Mouse (Mus musculus): ENCODE data around the gene Cyb561d2. TPM values are rescaled to one million over a fixed set of nuclear protein-coding genes. Genes with fewer than 3 reads are reported as not detected.

Gene Cyb561d2
- total and polyA plus RNA-seq, 2 experiments from 2014 or later, result 50.0 to 50.8 TPM

GRCm38 (mm10) chr9:107493511-107493910 is 48.5 kb downstream of the Cyb561d2 start:
- H3K4me2 ChIP-seq (ENCODE audit: low read depth, low read length, poor library complexity, severe bottlenecking), result no peak overlapping the region
- no peaks in the 10 kb centered on the region for H3K4me1 ChIP-seq (ENCODE audit: insufficient read depth, low read length)
- WGBS, result 52% methylated on average over 1 of the region's 1 CpGs
- no peak for ATAC-seq (ENCODE audit: low FRiP score)
- H3K36me3 ChIP-seq (ENCODE audit: insufficient read depth, low read length), result peaks cover 5% of the 10 kb centered on the region; the same call in 1 of the 2 replicates
- no peak for DNase-seq (ENCODE audit: low spot score)
- H3K9me3 ChIP-seq (ENCODE audit: low read length), result no peaks in the 10 kb centered on the region
- H3K9ac ChIP-seq (replicated peaks; ENCODE audit: low read length, poor library complexity, severe bottlenecking), result no peak overlapping the region
- TF ChIP-seq CTCF (IDR thresholded peaks at IDR 0.05), result no peak
- H3K27ac ChIP-seq (ENCODE audit: low read depth, low read length), result no peak overlapping the region
- no peak overlapping the region for H3K4me3 ChIP-seq (ENCODE audit: low read depth, low read length)
- H3K27me3 ChIP-seq (ENCODE audit: insufficient read depth, low read length), result no peaks in the 10 kb centered on the region

- Histone ChIP-seq H3K36me3 (ENCODE audit: insufficient read depth, low read length) (no peaks in the 10 kb centered on the region), H3K9ac (replicated peaks; ENCODE audit: low read length, poor library complexity, severe bottlenecking) (no peak overlapping the region), H3K4me2 (ENCODE audit: low read depth, low read length, poor library complexity, severe bottlenecking) (no peak overlapping the region), H3K27ac (ENCODE audit: low read depth, low read length) (no peak overlapping the region), H3K9me3 (ENCODE audit: low read length) (no peaks in the 10 kb centered on the region), H3K4me3 (ENCODE audit: low read depth, low read length) (no peak overlapping the region), H3K27me3 (ENCODE audit: insufficient read depth, low read length) (no peaks in the 10 kb centered on the region), H3K4me1 (ENCODE audit: insufficient read depth, low read length) (no peaks in the 10 kb centered on the region)
- TF ChIP-seq CTCF (IDR thresholded peaks at IDR 0.05), result no peak
- DNase-seq (ENCODE audit: low spot score), result no peak
- WGBS, result 79% methylated on average over 6 of the region's 6 CpGs
- no peak for ATAC-seq (ENCODE audit: low FRiP score)
Measured at GRCm38 (mm10) chr9:107490625-107491024, 51.4 kb downstream of the Cyb561d2 start.

GRCm38 (mm10) chr9:107490146-107490545 is 51.8 kb downstream of the Cyb561d2 start:
- Histone ChIP-seq H3K27ac (ENCODE audit: low read depth, low read length) (no peak overlapping the region), H3K36me3 (ENCODE audit: insufficient read depth, low read length) (no peaks in the 10 kb centered on the region), H3K4me2 (ENCODE audit: low read depth, low read length, poor library complexity, severe bottlenecking) (no peak overlapping the region), H3K9ac (replicated peaks; ENCODE audit: low read length, poor library complexity, severe bottlenecking) (no peak overlapping the region), H3K4me3 (ENCODE audit: low read depth, low read length) (no peak overlapping the region), H3K4me1 (ENCODE audit: insufficient read depth, low read length) (no peaks in the 10 kb centered on the region), H3K27me3 (ENCODE audit: insufficient read depth, low read length) (no peaks in the 10 kb centered on the region), H3K9me3 (ENCODE audit: low read length) (no peaks in the 10 kb centered on the region)
- ATAC-seq (ENCODE audit: low FRiP score) (no peak), DNase-seq (ENCODE audit: low spot score) (no peak)
- TF ChIP-seq CTCF (IDR thresholded peaks at IDR 0.05), result no peak
- 51% methylated on average over 8 of the region's 8 CpGs for WGBS

Other genes starting within 250 kb of the Cyb561d2 start
- 2.4 and 6.0 TPM in 2 replicates for gene Cish, start 246.2 kb downstream of the Cyb561d2 start, total RNA-seq (2014; rRNA removed)
- 6.5 and 6.7 TPM in 2 replicates for gene Cish, start 246.2 kb downstream of the Cyb561d2 start, polyA plus RNA-seq (2015; fragmentation: Nextera tagmentation; extraction: Ambion mirVana)
- 15.8 and 21.3 TPM in 2 replicates for gene Hemk1, start 203.8 kb downstream of the Cyb561d2 start, total RNA-seq (2014; rRNA removed)
- 15.9 and 19.4 TPM in 2 replicates for gene Hemk1, start 203.8 kb downstream of the Cyb561d2 start, polyA plus RNA-seq (2015; fragmentation: Nextera tagmentation; extraction: Ambion mirVana)
- 11.0 and 13.6 TPM in 2 replicates for gene 6430571L13Rik, start 201.6 kb downstream of the Cyb561d2 start, total RNA-seq (2014; rRNA removed)
- gene 6430571L13Rik, start 201.6 kb downstream of the Cyb561d2 start, polyA plus RNA-seq (2015; fragmentation: Nextera tagmentation; extraction: Ambion mirVana), result 10.4 and 11.1 TPM in 2 replicates
- gene Cacna2d2, start 142.6 kb downstream of the Cyb561d2 start, total RNA-seq (2014; rRNA removed), result 138 and 191 TPM in 2 replicates
- gene Cacna2d2, start 142.6 kb downstream of the Cyb561d2 start, polyA plus RNA-seq (2015; fragmentation: Nextera tagmentation; extraction: Ambion mirVana), result 8.4 and 9.0 TPM in 2 replicates
- gene Tmem115, start 8.2 kb downstream of the Cyb561d2 start, total RNA-seq (2014; rRNA removed), result 57.8 and 70.4 TPM in 2 replicates
- 51.9 and 53.6 TPM in 2 replicates for gene Tmem115, start 8.2 kb downstream of the Cyb561d2 start, polyA plus RNA-seq (2015; fragmentation: Nextera tagmentation; extraction: Ambion mirVana)
- gene Nprl2, start within 50 bp of the Cyb561d2 start, total RNA-seq (2014; rRNA removed), result 55.5 and 68.7 TPM in 2 replicates
- gene Nprl2, start within 50 bp of the Cyb561d2 start, polyA plus RNA-seq (2015; fragmentation: Nextera tagmentation; extraction: Ambion mirVana), result 60.0 and 66.5 TPM in 2 replicates
- gene Zmynd10, start 5.1 kb upstream of the Cyb561d2 start, total RNA-seq (2014; rRNA removed), result 3.3 and 4.2 TPM in 2 replicates
- gene Zmynd10, start 5.1 kb upstream of the Cyb561d2 start, polyA plus RNA-seq (2015; fragmentation: Nextera tagmentation; extraction: Ambion mirVana), result 4.9 and 5.0 TPM in 2 replicates
- 21.1 and 25.7 TPM in 2 replicates for gene Rassf1, start 9.4 kb upstream of the Cyb561d2 start, total RNA-seq (2014; rRNA removed)
- gene Rassf1, start 9.4 kb upstream of the Cyb561d2 start, polyA plus RNA-seq (2015; fragmentation: Nextera tagmentation; extraction: Ambion mirVana), result 33.4 and 36.6 TPM in 2 replicates
- 136 and 142 TPM in 2 replicates for gene Tusc2, start 21.1 kb upstream of the Cyb561d2 start, total RNA-seq (2014; rRNA removed)
- 132 and 137 TPM in 2 replicates for gene Tusc2, start 21.1 kb upstream of the Cyb561d2 start, polyA plus RNA-seq (2015; fragmentation: Nextera tagmentation; extraction: Ambion mirVana)
- 65.3 and 65.4 TPM in 2 replicates for gene Hyal2, start 25.8 kb upstream of the Cyb561d2 start, total RNA-seq (2014; rRNA removed)
- gene Hyal2, start 25.8 kb upstream of the Cyb561d2 start, polyA plus RNA-seq (2015; fragmentation: Nextera tagmentation; extraction: Ambion mirVana), result 42.7 and 47.9 TPM in 2 replicates
- 2.4 and 3.5 TPM in 2 replicates for gene Hyal1, start 34.7 kb upstream of the Cyb561d2 start, total RNA-seq (2014; rRNA removed)
- gene Hyal1, start 34.7 kb upstream of the Cyb561d2 start, polyA plus RNA-seq (2015; fragmentation: Nextera tagmentation; extraction: Ambion mirVana), result 2.5 and 2.9 TPM in 2 replicates
- 22.7 and 35.4 TPM in 2 replicates for gene Naa80, start 36.7 kb upstream of the Cyb561d2 start, total RNA-seq (2014; rRNA removed)
- 20.4 and 24.4 TPM in 2 replicates for gene Naa80, start 36.7 kb upstream of the Cyb561d2 start, polyA plus RNA-seq (2015; fragmentation: Nextera tagmentation; extraction: Ambion mirVana)
- gene Hyal3, start 38.6 kb upstream of the Cyb561d2 start, total RNA-seq (2014; rRNA removed), result 1.1 and 4.3 TPM in 2 replicates
- gene Hyal3, start 38.6 kb upstream of the Cyb561d2 start, polyA plus RNA-seq (2015; fragmentation: Nextera tagmentation; extraction: Ambion mirVana), result 1.8 and 2.2 TPM in 2 replicates
- 8.4 and 8.9 TPM in 2 replicates for gene Ifrd2, start 45.4 kb upstream of the Cyb561d2 start, total RNA-seq (2014; rRNA removed)
- gene Ifrd2, start 45.4 kb upstream of the Cyb561d2 start, polyA plus RNA-seq (2015; fragmentation: Nextera tagmentation; extraction: Ambion mirVana), result 6.5 and 7.5 TPM in 2 replicates
- gene Sema3b, start 67.0 kb upstream of the Cyb561d2 start, total RNA-seq (2014; rRNA removed), result 5.7 and 16.7 TPM in 2 replicates
- gene Sema3b, start 67.0 kb upstream of the Cyb561d2 start, polyA plus RNA-seq (2015; fragmentation: Nextera tagmentation; extraction: Ambion mirVana), result 4.0 and 5.1 TPM in 2 replicates
- 224 and 241 TPM in 2 replicates for gene Gnai2, start 93.2 kb upstream of the Cyb561d2 start, total RNA-seq (2014; rRNA removed)
- 260 and 264 TPM in 2 replicates for gene Gnai2, start 93.2 kb upstream of the Cyb561d2 start, polyA plus RNA-seq (2015; fragmentation: Nextera tagmentation; extraction: Ambion mirVana)
- 70.0 and 94.5 TPM in 2 replicates for gene Slc38a3, start 127.3 kb upstream of the Cyb561d2 start, total RNA-seq (2014; rRNA removed)
- gene Slc38a3, start 127.3 kb upstream of the Cyb561d2 start, polyA plus RNA-seq (2015; fragmentation: Nextera tagmentation; extraction: Ambion mirVana), result 37.6 and 44.6 TPM in 2 replicates
- 0.52 and 0.55 TPM in 2 replicates for gene Gnat1, start 137.5 kb upstream of the Cyb561d2 start, total RNA-seq (2014; rRNA removed)
- gene Gnat1, start 137.5 kb upstream of the Cyb561d2 start, polyA plus RNA-seq (2015; fragmentation: Nextera tagmentation; extraction: Ambion mirVana), result 2.3 and 2.6 TPM in 2 replicates
- gene Sema3f, start 168.3 kb upstream of the Cyb561d2 start, total RNA-seq (2014; rRNA removed), result 115 and 120 TPM in 2 replicates
- 13.5 and 14.1 TPM in 2 replicates for gene Sema3f, start 168.3 kb upstream of the Cyb561d2 start, polyA plus RNA-seq (2015; fragmentation: Nextera tagmentation; extraction: Ambion mirVana)
- gene Rbm5, start 228.8 kb upstream of the Cyb561d2 start, total RNA-seq (2014; rRNA removed), result 142 and 145 TPM in 2 replicates
- 159 and 160 TPM in 2 replicates for gene Rbm5, start 228.8 kb upstream of the Cyb561d2 start, polyA plus RNA-seq (2015; fragmentation: Nextera tagmentation; extraction: Ambion mirVana)

Data from midbrain, postnatal 0 days (tissue).